21 mouse cellular contexts compared by ENCODE assay signal in the genomic region with DNA sequence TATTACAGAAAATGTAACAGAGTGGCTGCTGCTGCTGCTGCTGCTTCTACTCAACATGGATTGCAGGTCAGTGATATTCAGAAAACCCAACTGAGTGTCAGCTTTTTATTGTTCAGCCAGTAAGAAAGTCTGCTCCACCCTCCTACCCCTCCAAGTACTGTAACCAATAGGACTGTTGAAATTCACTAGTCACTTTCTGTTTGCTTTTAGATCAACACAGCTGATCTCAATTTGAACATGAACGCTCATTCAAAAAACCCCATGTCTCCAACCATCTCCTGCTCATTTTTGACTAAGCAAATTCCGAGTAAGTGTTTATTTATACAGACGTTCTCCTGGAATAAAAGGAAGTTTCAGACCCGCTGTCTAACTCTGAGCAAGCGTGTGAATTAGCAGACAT. TPM values are rescaled to one million over a fixed set of nuclear protein-coding genes. Genes with fewer than 3 reads are reported as not detected.
A peak's percentile ranks its signal among the peaks of the same experiment; 100 is the strongest.
DNase-seq lines count a peak whose midpoint lies in the region; ATAC-seq and TF ChIP-seq lines count a peak whose summit lies in the region.
"Had no signal": no experiment of that assay in that cellular context is flagged by ENCODE, and none has a peak within 500 bp of the region (broad histone marks: within the 10 kb centered on the region; RNA-seq: fewer than 3 reads in every experiment).

No protein-coding gene starts in this region.

- H3K4me3 ChIP-seq in liver, embryonic 15.5 days (replicated peaks): no peak overlapping the region
- no peak overlapping the region for H3K4me3 ChIP-seq in liver, embryonic 11.5 days (ENCODE audit: low read depth, low read length)
- peak overlapping the region; percentile 55 to 66 for H3K4me3 ChIP-seq in MEL (ENCODE audit: control insufficient read depth in 1 of 2, insufficient read depth in 1 of 2, low read depth in 2 of 2, low read length in 2 of 2)
- H3K4me3 ChIP-seq: forebrain, embryonic 13.5 days; kidney, embryonic 15.5 days; limb, embryonic 15.5 days; midbrain, embryonic 12.5 days had no signal

- ATAC-seq in liver, embryonic 15.5 days (ENCODE audit: insufficient read depth): no peak
- no peak for ATAC-seq in liver, embryonic 11.5 days (replicated peaks; ENCODE audit: low FRiP score)
- ATAC-seq: forebrain, embryonic 13.5 days; hindbrain, postnatal 0 days had no signal

- no peak overlapping the region for H3K9ac ChIP-seq in liver, embryonic 15.5 days
- H3K9ac ChIP-seq in liver, embryonic 11.5 days (ENCODE audit: low read depth, low read length): no peak overlapping the region
- peak overlapping the region; percentile 51 for H3K9ac ChIP-seq in MEL (ENCODE audit: control insufficient read depth, low read depth, low read length, poor library complexity, severe bottlenecking)
- H3K9ac ChIP-seq: forebrain, embryonic 13.5 days; kidney, embryonic 15.5 days; limb, embryonic 15.5 days; midbrain, embryonic 12.5 days had no signal

- TF ChIP-seq POLR2A in MEL (IDR thresholded peaks at IDR 0.05; ENCODE audit: control insufficient read depth in 1 of 2, insufficient read depth in 1 of 2, low read depth in 1 of 2, low read length in 2 of 2, poor library complexity in 1 of 2): no peak

- H3K4me2 ChIP-seq in liver, embryonic 15.5 days: peak overlapping the region; percentile 10
- H3K4me2 ChIP-seq in liver, embryonic 11.5 days: no peak overlapping the region
- H3K4me2 ChIP-seq: forebrain, embryonic 13.5 days; kidney, embryonic 15.5 days; limb, embryonic 15.5 days; midbrain, embryonic 12.5 days had no signal

- no peak for TF ChIP-seq CTCF in MEL (IDR thresholded peaks at IDR 0.05 in 2 of 3, conservative IDR thresholded peaks at IDR 0.05 in 1 of 3; ENCODE audit: control insufficient read depth in 1 of 3, insufficient read depth in 1 of 3, low read depth in 2 of 3, low read length in 3 of 3, poor library complexity in 1 of 3, severe bottlenecking in 1 of 3)

- no peak for TF ChIP-seq RAD21 in MEL (IDR thresholded peaks at IDR 0.05; ENCODE audit: low read depth, low read length)

- no peak for TF ChIP-seq EP300 in MEL (IDR thresholded peaks at IDR 0.05; ENCODE audit: low read depth in 1 of 2, low read length in 2 of 2)

- H3K36me3 ChIP-seq in liver, embryonic 15.5 days (replicated peaks): no peaks in the 10 kb centered on the region
- H3K36me3 ChIP-seq in liver, embryonic 11.5 days (ENCODE audit: control insufficient read depth, insufficient read depth, low read length): no peaks in the 10 kb centered on the region
- peaks cover 0 to 14% of the 10 kb centered on the region in 2 experiments; a peak in 2 of 4 replicates for H3K36me3 ChIP-seq in MEL (ENCODE audit: control insufficient read depth in 1 of 2, insufficient read depth in 2 of 2, low read length in 2 of 2)
- H3K36me3 ChIP-seq: kidney, embryonic 15.5 days; limb, embryonic 15.5 days; midbrain, embryonic 12.5 days had no signal

- 34% methylated on average over 5 of the region's 5 CpGs for WGBS in liver, embryonic 15.5 days (ENCODE audit: insufficient replicate concordance)
- WGBS in liver, embryonic 11.5 days: 35% methylated on average over 5 of the region's 5 CpGs

- H3K27me3 ChIP-seq in liver, embryonic 15.5 days: peaks cover 15% of the 10 kb centered on the region
- H3K27me3 ChIP-seq in liver, embryonic 11.5 days (replicated peaks; ENCODE audit: control insufficient read depth, insufficient read depth, low read length): 0 out of 2 replicates have a peak, but pooled peaks cover 5% of the 10 kb centered on the region
- H3K27me3 ChIP-seq in MEL (ENCODE audit: control insufficient read depth in 1 of 2, insufficient read depth in 2 of 2, low read length in 2 of 2): no peaks in the 10 kb centered on the region
- H3K27me3 ChIP-seq: kidney, embryonic 15.5 days; limb, embryonic 15.5 days had no signal

- peaks cover 6% of the 10 kb centered on the region; the same call in 1 of the 2 replicates for H3K4me1 ChIP-seq in liver, embryonic 15.5 days (replicated peaks)
- no peaks in the 10 kb centered on the region for H3K4me1 ChIP-seq in liver, embryonic 11.5 days (replicated peaks; ENCODE audit: control insufficient read depth, insufficient read depth, low read length)
- peaks cover 3 to 20% of the 10 kb centered on the region in 2 experiments; a peak in 2 of 4 replicates for H3K4me1 ChIP-seq in MEL (ENCODE audit: control insufficient read depth in 1 of 2, insufficient read depth in 2 of 2, low read length in 2 of 2)

- no peak for DNase-seq in liver, embryonic 11.5 days (ENCODE audit: low spot score)
- DNase-seq in 3T3-L1 (ENCODE audit: low read depth, low spot score): peak; percentile 68
- DNase-seq in MEL (ENCODE audit: low read depth, low spot score): peak; percentile 54
- peak; percentile 62 for DNase-seq in induced T-regulatory cell, adult 2 months (ENCODE audit: low read depth)
- DNase-seq in right cerebral cortex, adult 18-20 months: no peak
- DNase-seq in kidney, postnatal 10 days: no peak
- DNase-seq in heart, postnatal 4 days: no peak
- DNase-seq: adrenal gland, adult 8-10 months; cerebellum, adult 2 months; gastrocnemius, postnatal 36 days; heart, postnatal 36 days; layer of hippocampus, postnatal 36 days; lung, postnatal 14 days; thymus, postnatal 14 days had no signal

- no peaks in the 10 kb centered on the region for H3K79me2 ChIP-seq in MEL (ENCODE audit: control insufficient read depth, insufficient read depth, low read length, poor library complexity)

- no peaks in the 10 kb centered on the region for H3K9me3 ChIP-seq in liver, embryonic 15.5 days (replicated peaks)
- no peaks in the 10 kb centered on the region for H3K9me3 ChIP-seq in liver, embryonic 11.5 days (ENCODE audit: control insufficient read depth, low read length)
- H3K9me3 ChIP-seq in MEL (replicated peaks; ENCODE audit: insufficient read depth, low read length): no peaks in the 10 kb centered on the region
- H3K9me3 ChIP-seq: forebrain, embryonic 13.5 days; kidney, embryonic 15.5 days; limb, embryonic 15.5 days; midbrain, embryonic 12.5 days had no signal

- no peak overlapping the region for H3K27ac ChIP-seq in liver, embryonic 15.5 days (replicated peaks)
- H3K27ac ChIP-seq in liver, embryonic 11.5 days (ENCODE audit: low read depth, low read length): no peak overlapping the region
- H3K27ac ChIP-seq in MEL (ENCODE audit: control insufficient read depth, low read depth, low read length): peak overlapping the region; percentile 29; the same call in 1 of the 2 replicates
- H3K27ac ChIP-seq: forebrain, embryonic 13.5 days; hindbrain, postnatal 0 days; kidney, embryonic 15.5 days; limb, embryonic 15.5 days; midbrain, embryonic 12.5 days had no signal

TF ChIP-seq in MEL, 35 proteins besides CTCF, POLR2A, EP300 and RAD21:
- peak; percentile 57 for TF ChIP-seq SIN3A (IDR thresholded peaks at IDR 0.05; ENCODE audit: low read length)
- no peak for TF ChIP-seq MEF2A (IDR thresholded peaks at IDR 0.05; ENCODE audit: extremely low read depth, insufficient replicate concordance, low read depth, low read length, poor library complexity, severe bottlenecking)
- 0 out of 2 replicates have a peak, but pooled peaks have one; percentile 33 for TF ChIP-seq ETS1 (IDR thresholded peaks at IDR 0.05; ENCODE audit: low read depth, low read length)

RNA-seq across cellular contexts. Expression of a gene that starts 8.4 kb away (rescaled TPM):
- 2.5 and 2.7 TPM in 2 replicates for polyA plus RNA-seq in liver, embryonic 15.5 days (2015; fragmentation: Nextera tagmentation; extraction: Ambion mirVana)
- 6.7 and 7.3 TPM in 2 replicates for polyA plus RNA-seq in liver, embryonic 11.5 days (2014; fragmentation: Nextera tagmentation; extraction: Ambion mirVana)
- 7.2 and 7.5 TPM in 2 replicates for total RNA-seq in MEL (2012; rRNA removed)
- polyA plus RNA-seq in MEL (2012; ENCODE audit: insufficient read depth in 1 of 2, insufficient read length in 2 of 2, low read depth in 1 of 2, low replicate concordance in 2 of 2, missing spikeins in 1 of 2): 1 to 10 TPM in 1 of 2 experiments, not detected in 1; 7.4 TPM
- total RNA-seq in heart, postnatal 4 days (2021): 10 to 100 TPM; 26.1 to 26.6 TPM

RNA-seq across cellular contexts. Expression of a gene that starts 38.8 kb away (rescaled TPM):
- polyA plus RNA-seq in liver, embryonic 15.5 days (2015; fragmentation: Nextera tagmentation; extraction: Ambion mirVana): 0.71 and 0.76 TPM in 2 replicates
- 0.81 and 1.2 TPM in 2 replicates for polyA plus RNA-seq in liver, embryonic 11.5 days (2014; fragmentation: Nextera tagmentation; extraction: Ambion mirVana)
- 1.8 and 2.0 TPM in 2 replicates for total RNA-seq in MEL (2012; rRNA removed)
- 1 to 10 TPM in 1 of 2 experiments, not detected in 1; 3.9 TPM for polyA plus RNA-seq in MEL (2012; ENCODE audit: insufficient read depth in 1 of 2, insufficient read length in 2 of 2, low read depth in 1 of 2, low replicate concordance in 2 of 2, missing spikeins in 1 of 2)
- total RNA-seq in heart, postnatal 4 days (2021): 1 to 10 TPM; 8.8 to 9.4 TPM
- total RNA-seq: ES-E14 had no signal

RNA-seq across cellular contexts. Expression of a gene that starts 50.7 kb away (rescaled TPM):
- polyA plus RNA-seq in liver, embryonic 15.5 days (2015; fragmentation: Nextera tagmentation; extraction: Ambion mirVana): 8.6 and 9.0 TPM in 2 replicates
- polyA plus RNA-seq in liver, embryonic 11.5 days (2014; fragmentation: Nextera tagmentation; extraction: Ambion mirVana): 36.0 and 36.9 TPM in 2 replicates
- 16.7 and 18.1 TPM in 2 replicates for total RNA-seq in MEL (2012; rRNA removed)
- polyA plus RNA-seq in MEL (2012; ENCODE audit: insufficient read depth in 1 of 2, insufficient read length in 2 of 2, low read depth in 1 of 2, low replicate concordance in 2 of 2, missing spikeins in 1 of 2): 10 to 100 TPM in 1 of 2 experiments, not detected in 1; 38.4 TPM
- total RNA-seq in heart, postnatal 4 days (2021): 10 to 100 TPM; 53.0 to 56.5 TPM

Comparison
In these comparisons a context has a peak if more than half of its experiments do, and no peak if none do; other contexts are left out.
1. H3K4me3 ChIP-seq: peak in MEL (2 of 2); none in liver, embryonic 15.5 days (single experiment) and liver, embryonic 11.5 days (single experiment).
2. DNase-seq: peak in 3T3-L1 (single experiment), MEL (single experiment) and induced T-regulatory cell, adult 2 months (single experiment); none in liver, embryonic 11.5 days (single experiment), right cerebral cortex, adult 18-20 months (single experiment), kidney, postnatal 10 days (single experiment) and heart, postnatal 4 days (single experiment).